Mouse (Mus musculus) subcutaneous adipose tissue, adult 2 months (tissue): ENCODE measurements around the gene A730009L09Rik. TPM values are rescaled to one million over a fixed set of nuclear protein-coding genes. Genes with fewer than 3 reads are reported as not detected.

Experiments
- polyA plus RNA-seq: library from polyadenylated mRNA; depleted of rRNA; stranded (reverse); fragments of >200 nt; gene quantifications from 2 replicates; pipeline ENCODE4 v1.2.3, GENCODE M21; 2012; ENCODE audit warnings: low replicate concordance; rRNA removed

The A730009L09Rik gene
- polyA plus RNA-seq: not detected in 2 replicates

GRCm38 (mm10) chr16:84514821-84515220 is at the start of gene A730009L09Rik:
TSS of gene A730009L09Rik (plus strand) at chr16:84515121.

Other genes starting within 250 kb of the A730009L09Rik start
- 10.5 and 11.8 TPM in 2 replicates for gene Mrpl39, start 220.6 kb downstream of the A730009L09Rik start, polyA plus RNA-seq